Mouse (Mus musculus) lung, adult 2 months (tissue): ENCODE data around the gene Eps15. TPM values are rescaled to one million over a fixed set of nuclear protein-coding genes. Genes with fewer than 3 reads are reported as not detected.
A peak's percentile ranks its signal among the peaks of the same experiment; 100 is the strongest.

Source experiments
- DNase-seq: peaks from one replicate; pipeline ENCODE4 v3.0.0; 2022
- H3K4me1 ChIP-seq: fragments of 200-500 bp; 2 replicates; pipeline ENCODE4 v1.6.1; 2011; ENCODE audit warnings: low read length; ENCODE audit not compliant: control insufficient read depth, insufficient read depth
- H3K4me3 ChIP-seq: fragments of 200-500 bp; replicated peaks from 2 replicates; pipeline ENCODE3; 2011; ENCODE audit warnings: low read depth, mild to moderate bottlenecking, control low read depth, low read length; ENCODE audit errors: extremely low read depth
- CTCF ChIP-seq: fragments of 200-500 bp; IDR thresholded peaks from 2 replicates; pipeline ENCODE4 v1.5.1; 2011; ENCODE audit warnings: mild to moderate bottlenecking, low read length, control low read depth; ENCODE audit not compliant: insufficient read depth
- POLR2A ChIP-seq: fragments of 200-500 bp; IDR thresholded peaks from 2 replicates; pipeline ENCODE4 v1.6.1; 2011; ENCODE audit warnings: low read depth, mild to moderate bottlenecking, control low read depth, low read length, borderline replicate concordance; ENCODE audit errors: extremely low read depth
- WGBS: fragments of 180-500 bp; shearing (Covaris S2); methylation state at CpG from one replicate; pipeline ENCODE4 v1.1.7; 2018; 5-methylcytosine and 5-hydroxymethylcytosine counted together
- polyA plus RNA-seq: library from polyadenylated mRNA; depleted of rRNA; stranded (reverse); fragments of >200 nt; gene quantifications from 2 replicates; pipeline ENCODE4 v1.2.3, GENCODE M21; 2012; rRNA removed

Eps15 gene
- polyA plus RNA-seq, 1 experiment: 18.9 TPM

GRCm38 (mm10) chr4:109422436-109422835, 142.4 kb downstream of the Eps15 start:
- TF ChIP-seq POLR2A (no peak), CTCF (no peak)
- Histone ChIP-seq H3K4me3 (no peak overlapping the region), H3K4me1 (no peaks in the 10 kb centered on the region)
- DNase-seq: no peak
- 76% methylated on average over 6 of the region's 6 CpGs for WGBS

- no peak for DNase-seq
- WGBS: 64% methylated on average over 2 of the region's 2 CpGs
- no peak for TF ChIP-seq CTCF
- TF ChIP-seq POLR2A: no peak
- no peak overlapping the region for H3K4me3 ChIP-seq
- H3K4me1 ChIP-seq: no peaks in the 10 kb centered on the region
Measured at GRCm38 (mm10) chr4:109423438-109423837, 143.4 kb downstream of the Eps15 start.

- TF ChIP-seq POLR2A (no peak), CTCF (no peak)
- Histone ChIP-seq H3K4me1 (peaks cover 3% of the 10 kb centered on the region; the same call in 1 of the 2 replicates), H3K4me3 (no peak overlapping the region)
- no peak for DNase-seq
- WGBS: 52% methylated on average over 1 of the region's 1 CpGs
Measured at GRCm38 (mm10) chr4:109427058-109427457, 147.0 kb downstream of the Eps15 start.

GRCm38 (mm10) chr4:109430250-109430649, 150.2 kb downstream of the Eps15 start:
- 87% methylated on average over 7 of the region's 7 CpGs for WGBS
- DNase-seq: no peak
- H3K4me1 ChIP-seq: peaks cover 3% of the 10 kb centered on the region
- H3K4me3 ChIP-seq: no peak overlapping the region
- TF ChIP-seq CTCF: no peak
- TF ChIP-seq POLR2A: no peak

- no peak overlapping the region for H3K4me3 ChIP-seq
- peak; percentile 63 for DNase-seq
- 0 out of 2 replicates have a peak, but pooled peaks have one; percentile 20 for TF ChIP-seq POLR2A
- peak; percentile 61 for TF ChIP-seq CTCF
- H3K4me1 ChIP-seq: peaks cover 3% of the 10 kb centered on the region
- 37% methylated on average over 13 of the region's 13 CpGs for WGBS
Measured at GRCm38 (mm10) chr4:109430854-109431253, 150.8 kb downstream of the Eps15 start.

GRCm38 (mm10) chr4:109432668-109433375, 152.8 kb downstream of the Eps15 start:
- TF ChIP-seq CTCF (no peak), POLR2A (no peak)
- DNase-seq: no peak

GRCm38 (mm10) chr4:109433641-109434040, 153.6 kb downstream of the Eps15 start:
- TF ChIP-seq POLR2A (no peak), CTCF (no peak)
- peak; percentile 63 for DNase-seq
- 52% methylated on average over 6 of the region's 6 CpGs for WGBS
- H3K4me3 ChIP-seq: no peak overlapping the region
- peaks cover 3% of the 10 kb centered on the region for H3K4me1 ChIP-seq

More at GRCm38 (mm10) chr4:109432668-109433375, 152.8 kb downstream of the Eps15 start:
- Histone ChIP-seq H3K4me3 (no peak overlapping the region), H3K4me1 (peaks cover 3% of the 10 kb centered on the region)
- 71% methylated on average over 16 of the region's 16 CpGs for WGBS

- H3K4me3 ChIP-seq: no peak overlapping the region
- H3K4me1 ChIP-seq: peaks cover 3% of the 10 kb centered on the region
- no peak for TF ChIP-seq POLR2A
- no peak for TF ChIP-seq CTCF
- DNase-seq: no peak
- WGBS: 96% methylated on average over 1 of the region's 1 CpGs
Measured at GRCm38 (mm10) chr4:109434256-109434655, 154.2 kb downstream of the Eps15 start.

Other genes with a start within 250 kb of the Eps15 start
- 117 and 167 TPM in 2 replicates for gene Osbpl9, start 78.0 kb upstream of the Eps15 start, polyA plus RNA-seq
- 0.18 TPM in 1 of 2 replicates, not detected in the other for gene Calr4, start 45.8 kb upstream of the Eps15 start, polyA plus RNA-seq
- gene Ttc39a, start 126.4 kb downstream of the Eps15 start, polyA plus RNA-seq: 14.8 and 16.4 TPM in 2 replicates
- 39.6 and 44.5 TPM in 2 replicates for gene Rnf11, start 204.5 kb downstream of the Eps15 start, polyA plus RNA-seq